Mouse (Mus musculus): ENCODE results near the gene B3galt4.
A peak's percentile ranks its signal among the peaks of the same experiment; 100 is the strongest.

B3galt4 gene

DNA sequence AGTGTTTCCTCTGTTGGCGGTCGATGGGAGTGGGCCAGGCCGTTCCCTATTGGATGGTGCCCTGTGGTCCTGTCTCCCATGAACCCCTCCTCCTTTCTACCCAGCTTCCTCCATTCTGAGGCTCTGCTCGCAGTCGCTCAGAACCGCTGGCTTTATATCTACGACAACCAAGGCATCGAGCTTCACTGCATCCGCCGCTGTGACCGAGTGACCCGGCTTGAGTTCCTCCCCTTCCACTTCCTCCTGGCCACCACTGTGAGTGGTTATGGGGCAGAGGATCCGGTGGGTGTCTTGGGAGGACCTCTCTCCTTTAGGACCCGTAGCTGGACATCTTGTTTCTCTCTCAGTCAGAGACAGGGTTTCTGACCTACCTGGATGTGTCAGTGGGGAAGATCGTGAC is 7.8 kb downstream of the B3galt4 start:
- no peak for DNase-seq (ENCODE audit: low spot score)

DNA sequence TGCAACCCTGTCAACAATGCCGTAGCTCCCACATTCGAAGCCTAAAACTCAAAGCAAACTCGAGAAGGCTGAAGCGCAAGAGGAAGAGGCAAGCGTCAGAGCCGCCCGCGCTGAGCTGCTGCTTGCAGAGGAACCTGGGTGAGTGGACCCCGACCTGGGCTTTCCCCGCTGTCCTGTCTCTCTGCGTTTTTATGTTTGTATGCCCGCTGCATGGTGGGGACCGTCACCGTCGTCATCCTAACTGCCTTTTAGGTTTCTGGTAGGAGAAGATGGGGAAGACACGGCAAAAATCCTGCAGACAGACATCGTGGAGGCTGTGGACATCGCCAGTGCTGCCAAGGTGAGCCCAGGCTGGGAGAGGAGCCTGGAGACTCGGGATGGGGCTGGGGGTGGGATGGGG is 9.9 kb downstream of the B3galt4 start:
- DNase-seq (ENCODE audit: low spot score), result no peak

DNA sequence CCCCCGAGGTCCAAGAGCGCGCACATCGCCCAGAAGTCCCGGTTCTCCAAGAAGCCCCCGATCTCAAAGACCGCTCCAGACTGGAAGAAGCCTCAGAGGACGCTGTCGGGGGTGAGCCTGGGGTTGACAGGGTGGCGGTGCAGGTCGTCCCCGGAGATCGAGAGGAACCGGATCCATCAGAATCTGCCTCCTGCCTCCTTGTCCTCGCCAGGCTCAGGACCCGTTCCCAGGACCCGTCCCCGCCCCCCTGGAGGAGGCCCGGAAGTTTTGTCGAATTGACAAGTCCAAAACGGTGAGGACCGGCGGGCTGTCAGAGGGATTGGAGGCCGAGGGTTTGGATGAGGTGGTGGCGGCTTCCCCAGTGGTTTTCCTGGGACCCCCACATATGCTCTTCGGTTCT is 10.3 kb downstream of the B3galt4 start:
- DNase-seq (ENCODE audit: low spot score), result no peak

GRCm38 (mm10) chr17:33940206-33940805 is 11.0 kb downstream of the B3galt4 start, which contains the start of the genes Pfdn6 and Wdr46:
Gene Pfdn6 (minus strand): TSS chr17:33940343.
Gene Wdr46 (plus strand): TSS chr17:33940660.
- peak; percentile 95 for DNase-seq (ENCODE audit: low spot score)

GRCm38 (mm10) chr17:33938783-33939182 is 12.5 kb downstream of the B3galt4 start:
- no peak for DNase-seq (ENCODE audit: low spot score)

DNA sequence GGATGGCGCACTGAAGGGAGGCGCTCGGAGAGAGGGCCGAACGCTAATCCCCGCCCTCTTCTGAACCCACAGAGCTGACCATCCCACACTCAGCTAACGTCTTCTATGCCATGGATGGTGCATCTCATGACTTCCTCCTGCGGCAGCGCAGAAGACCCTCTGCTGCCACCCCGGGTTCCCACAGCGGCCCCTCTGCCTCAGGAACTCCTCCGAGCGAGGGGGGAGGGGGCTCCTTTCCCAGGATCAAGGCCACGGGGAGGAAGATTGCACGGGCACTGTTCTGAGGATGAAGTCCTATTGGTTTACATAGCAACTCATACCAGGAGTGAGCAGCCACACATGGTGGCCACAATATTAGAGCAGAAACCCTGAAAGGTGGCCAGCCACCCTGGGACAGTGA is 14.3 kb downstream of the B3galt4 start:
- DNase-seq (ENCODE audit: low spot score), result no peak

DNA sequence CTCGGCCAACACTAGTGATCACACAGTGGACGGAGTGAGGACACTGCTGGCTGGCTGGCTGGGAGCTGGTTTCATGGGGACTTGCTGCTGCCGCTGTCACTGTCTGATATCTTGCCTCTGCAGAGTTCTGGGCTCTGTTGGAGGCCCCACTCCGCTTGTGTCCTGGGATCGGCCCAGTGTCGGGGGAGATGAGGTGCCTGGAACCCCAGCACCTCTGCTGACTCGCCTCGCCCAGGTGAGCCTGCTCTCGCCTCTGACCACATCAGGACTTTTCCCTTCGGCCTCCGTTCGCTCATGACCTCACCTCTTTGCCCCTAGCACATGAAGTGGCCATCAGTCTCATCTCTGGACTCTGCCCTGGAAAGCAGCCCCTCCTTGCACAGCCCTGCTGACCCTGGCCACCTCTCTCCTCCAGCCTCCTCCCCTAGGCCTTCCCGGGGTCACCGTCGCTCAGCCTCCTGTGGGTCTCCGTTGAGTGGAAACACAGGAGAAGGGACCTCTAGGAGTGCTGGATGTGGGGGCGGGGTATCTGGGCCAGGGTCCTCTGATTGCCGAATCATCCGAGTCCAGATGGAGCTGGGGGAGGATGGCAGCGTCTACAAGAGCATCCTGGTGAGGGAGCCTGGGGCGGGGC is 15.7 kb downstream of the B3galt4 start:
- DNase-seq (ENCODE audit: low spot score), result no peak

DNA sequence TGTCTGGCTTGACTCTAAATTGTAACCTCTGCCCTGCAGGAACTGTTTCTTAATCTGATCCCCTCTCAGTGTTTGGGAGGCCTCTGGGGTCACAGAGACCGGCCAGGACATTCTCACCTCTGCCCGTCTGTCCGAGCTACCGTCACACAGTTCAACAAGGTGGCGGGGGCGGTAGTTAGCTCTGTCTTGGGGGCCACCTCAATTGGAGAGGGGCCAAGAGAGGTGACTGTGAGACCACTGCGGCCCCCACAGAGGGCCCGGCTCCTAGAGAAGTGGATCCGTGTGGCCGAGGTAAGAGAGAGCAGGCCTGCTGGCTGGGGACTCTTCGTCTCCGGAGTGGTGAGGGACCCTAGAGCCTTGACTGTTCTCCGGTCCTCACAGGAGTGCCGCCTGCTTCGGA is 18.3 kb downstream of the B3galt4 start:
- DNase-seq (ENCODE audit: low spot score), result no peak

DNA sequence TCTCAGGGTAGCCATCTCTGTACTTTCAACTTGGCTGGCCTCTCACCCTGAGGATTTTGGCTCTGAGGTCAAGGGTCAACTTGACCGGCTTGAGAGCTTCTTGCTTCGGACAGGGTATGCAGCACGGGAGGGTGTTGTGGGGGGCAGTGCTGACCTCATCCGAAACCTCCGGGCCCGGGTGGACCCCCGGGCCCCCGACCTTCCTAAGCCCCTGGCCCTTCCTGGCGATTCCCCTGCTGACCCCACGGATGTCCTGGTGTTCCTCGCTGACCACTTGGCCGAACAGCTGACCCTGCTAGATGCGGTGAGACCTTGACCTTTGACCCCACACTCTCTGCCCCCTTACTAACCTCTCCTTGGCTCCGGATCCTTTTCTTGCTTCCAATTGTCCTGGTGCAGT is 18.8 kb downstream of the B3galt4 start:
- no peak for DNase-seq (ENCODE audit: low spot score)

DNA sequence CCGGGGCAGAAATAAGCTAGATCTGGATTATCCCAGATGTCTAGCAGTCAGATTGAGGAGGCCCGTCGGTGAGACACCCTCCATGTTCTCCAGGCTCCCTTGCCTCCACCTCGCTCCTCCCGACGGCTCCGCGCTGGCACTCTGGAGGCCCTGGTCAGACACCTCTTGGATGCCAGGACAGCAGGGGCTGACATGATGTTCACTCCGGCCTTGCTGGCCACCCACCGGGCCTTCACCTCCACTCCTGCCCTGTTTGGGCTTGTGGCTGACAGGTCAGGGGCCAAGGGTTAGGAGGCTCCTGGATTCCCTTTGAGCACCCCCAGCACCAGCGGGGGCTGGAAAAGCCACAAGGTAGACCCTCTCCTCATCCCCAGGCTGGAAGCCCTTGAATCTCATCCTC is 19.3 kb downstream of the B3galt4 start:
- DNase-seq (ENCODE audit: low spot score), result no peak

- no peak for DNase-seq (ENCODE audit: low spot score)
These were observed 20.0 kb downstream of the B3galt4 start for GRCm38 (mm10) chr17:33931159-33931866.

- no peak for DNase-seq (ENCODE audit: low spot score)
These were observed 20.8 kb downstream of the B3galt4 start for GRCm38 (mm10) chr17:33930280-33931158.

GRCm38 (mm10) chr17:33929371-33930279 is 21.7 kb downstream of the B3galt4 start, which contains the start of gene Rgl2:
Gene Rgl2 (plus strand): TSS chr17:33929543.
- DNase-seq (ENCODE audit: low spot score), result peak; percentile 98

DNA sequence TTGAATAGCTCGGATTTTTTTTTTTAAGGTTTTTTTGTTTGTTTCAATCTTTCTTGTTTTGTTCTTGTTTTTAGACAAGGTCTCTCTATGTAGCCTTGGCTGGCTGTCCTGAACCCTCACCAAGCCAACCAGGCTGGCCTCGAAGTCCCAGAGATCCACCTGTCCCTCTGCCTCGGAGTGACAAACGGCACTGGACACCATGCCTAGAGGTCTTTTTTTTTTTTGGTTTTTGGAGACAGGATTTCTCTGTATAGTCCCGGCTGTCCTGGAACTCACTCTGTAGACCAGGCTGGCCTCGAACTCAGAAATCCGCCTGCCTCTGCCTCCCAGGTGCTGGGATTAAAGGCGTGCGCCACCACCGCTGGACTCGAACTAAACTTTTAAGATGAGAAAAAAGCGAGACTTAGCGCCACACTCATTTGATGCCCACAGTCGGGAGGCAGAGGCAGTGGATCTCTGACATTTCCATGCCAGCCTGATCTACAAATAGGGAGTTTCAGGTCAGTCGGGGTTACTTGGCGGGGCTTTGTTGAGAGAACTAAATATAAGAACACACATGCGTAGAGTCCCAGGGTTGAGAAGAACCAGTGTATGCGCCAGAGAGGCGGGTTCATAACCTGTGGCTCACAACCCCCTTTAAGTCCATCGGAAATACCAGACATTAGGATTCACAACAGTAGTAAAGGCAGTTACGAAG is 22.9 kb downstream of the B3galt4 start:
- DNase-seq (ENCODE audit: low spot score), result no peak

DNA sequence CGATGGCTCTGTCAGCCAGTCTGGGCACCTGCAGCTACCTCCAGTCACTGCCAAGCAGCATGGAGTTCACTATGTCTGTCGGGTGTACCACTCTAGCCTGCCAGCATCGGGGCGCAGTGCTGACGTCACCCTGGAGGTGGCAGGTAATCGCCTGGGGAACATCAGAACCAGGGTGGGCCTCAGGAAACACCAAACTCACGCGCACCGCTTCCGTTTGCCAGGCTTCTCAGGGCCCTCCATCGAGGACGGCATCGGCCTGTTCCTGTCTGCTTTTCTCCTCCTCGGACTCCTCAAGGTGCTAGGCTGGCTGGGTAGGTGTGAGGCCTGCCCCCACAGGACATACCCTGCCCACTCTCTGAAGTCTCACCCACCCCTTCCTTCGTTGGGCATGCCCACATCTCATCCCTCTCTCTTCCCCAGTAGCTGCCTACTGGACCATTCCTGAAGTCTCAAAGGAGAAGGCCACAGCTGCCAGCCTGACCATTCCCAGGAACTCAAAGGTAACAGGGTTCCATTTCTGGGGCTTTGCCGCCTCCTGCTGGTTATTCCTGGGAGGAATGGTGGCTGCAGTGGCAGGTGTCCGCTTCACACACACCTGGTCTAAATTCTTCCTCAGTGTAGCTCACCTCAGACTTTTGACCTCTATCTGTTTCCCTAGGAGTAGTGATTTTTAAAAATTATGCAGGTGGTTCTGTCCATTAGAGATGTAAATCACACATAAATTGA is 24.9 kb downstream of the B3galt4 start:
- peak; percentile 47 for DNase-seq (ENCODE audit: low spot score)

- DNase-seq (ENCODE audit: low spot score), result no peak
These were observed 25.7 kb downstream of the B3galt4 start for GRCm38 (mm10) chr17:33925406-33926116.

DNA sequence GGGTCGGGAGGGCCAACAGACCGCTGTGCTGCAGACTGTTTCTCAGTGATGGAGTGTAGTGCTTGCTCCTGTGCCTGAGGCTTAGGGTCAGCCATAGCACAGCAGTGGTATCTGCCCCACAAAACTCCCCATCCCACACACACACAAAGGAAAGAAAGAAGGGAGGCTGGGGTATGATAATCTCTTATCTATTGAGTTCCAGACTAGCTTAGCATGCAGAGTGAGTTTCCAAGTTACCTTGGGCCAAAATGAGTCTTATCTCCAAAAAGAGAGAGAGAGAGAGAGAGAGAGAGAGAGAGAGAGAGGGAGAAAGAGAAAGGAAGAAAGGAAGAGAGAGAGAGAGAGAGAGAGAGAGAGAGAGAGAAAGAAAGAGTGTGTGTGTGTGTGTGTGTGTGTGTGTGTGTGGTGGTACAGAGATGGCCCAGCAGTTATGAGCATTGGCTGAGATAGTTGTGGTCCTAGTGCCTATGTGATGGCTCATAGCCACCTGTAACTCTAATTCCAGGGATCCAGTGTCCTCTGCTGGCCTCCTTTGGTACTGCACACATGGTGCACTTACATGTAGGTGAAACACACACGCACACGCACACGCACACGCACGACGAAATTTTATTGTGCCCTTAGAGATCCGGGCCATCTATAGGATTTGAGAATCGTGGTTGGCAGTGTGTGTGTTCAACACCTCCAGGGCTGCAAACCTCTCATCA is 26.6 kb downstream of the B3galt4 start:
- peak; percentile 71 for DNase-seq (ENCODE audit: low spot score)

GRCm38 (mm10) chr17:33921361-33921760 is 29.9 kb downstream of the B3galt4 start:
- DNase-seq (ENCODE audit: low spot score), result no peak
